Mouse (Mus musculus) limb, embryonic 12.5 days (tissue): ENCODE results near the gene Spred2. TPM values are rescaled to one million over a fixed set of nuclear protein-coding genes. Genes with fewer than 3 reads are reported as not detected.

Experiments used
- ATAC-seq: fragments of 200-750 bp; cut with Nextera tagmentation; 2 replicates; pipeline ENCODE4 v1.8.0; 2017; ENCODE audit warnings: low read depth, moderate TSS enrichment; ENCODE audit not compliant: insufficient number of reproducible peaks, insufficient read depth, low FRiP score, low TSS enrichment
- H3K27ac ChIP-seq: fragments of 300-500 bp; sonication (generic); 2 replicates; pipeline ENCODE4 v1.5.1; 2016; ENCODE audit warnings: mild to moderate bottlenecking, moderate library complexity
- H3K27me3 ChIP-seq: fragments of 300-500 bp; sonication (generic); 2 replicates; pipeline ENCODE4 v1.6.1; 2016; ENCODE audit warnings: mild to moderate bottlenecking, moderate library complexity
- H3K36me3 ChIP-seq: fragments of 300-500 bp; sonication (generic); 2 replicates; pipeline ENCODE4 v1.6.1; 2016; ENCODE audit warnings: mild to moderate bottlenecking, moderate library complexity
- H3K4me1 ChIP-seq: fragments of 300-500 bp; sonication (generic); replicated peaks from 2 replicates; pipeline ENCODE4 v1.6.1; 2016
- H3K4me2 ChIP-seq: fragments of 300-500 bp; sonication (generic); 2 replicates; pipeline ENCODE4 v1.6.1; 2016; ENCODE audit warnings: mild to moderate bottlenecking, moderate library complexity
- H3K4me3 ChIP-seq: fragments of 300-500 bp; sonication (generic); replicated peaks from 2 replicates; pipeline ENCODE4 v1.5.1; 2016; ENCODE audit warnings: mild to moderate bottlenecking
- H3K9ac ChIP-seq: fragments of 300-500 bp; sonication (generic); replicated peaks from 2 replicates; pipeline ENCODE4 v1.6.1; 2016; ENCODE audit warnings: mild to moderate bottlenecking, moderate library complexity
- H3K9me3 ChIP-seq: fragments of 300-500 bp; sonication (generic); 2 replicates; pipeline ENCODE4 v1.6.1; 2016; ENCODE audit warnings: mild to moderate bottlenecking, moderate library complexity
- WGBS: fragments of 180-500 bp; shearing (Covaris S2); methylation state at CpG from one replicate; pipeline ENCODE4 v1.1.7; 2016; 5-methylcytosine and 5-hydroxymethylcytosine counted together
- polyA plus RNA-seq: library from polyadenylated mRNA; unstranded; fragments of >200 nt; fragmentation: Nextera tagmentation; extraction: Ambion mirVana; gene quantifications from 2 replicates; pipeline ENCODE4 v1.2.1, GENCODE M21; 2016

The Spred2 gene
- polyA plus RNA-seq, 1 experiment from 2014 or later = 7.6 TPM

GRCm38 (mm10) chr11:19986443-19986861, 62.3 kb downstream of the Spred2 start:
- Histone ChIP-seq H3K4me2 (peak overlapping the region; percentile 47), H3K4me3 (no peak overlapping the region), H3K27me3 (no peaks in the 10 kb centered on the region), H3K27ac (peak overlapping the region; percentile 76), H3K9ac (no peak overlapping the region), H3K9me3 (0 out of 2 replicates have a peak, but pooled peaks cover 3% of the 10 kb centered on the region), H3K36me3 (no peaks in the 10 kb centered on the region), H3K4me1 (peaks cover 74% of the 10 kb centered on the region)
- 0% methylated on average over 1 of the region's 1 CpGs for WGBS
- peak; percentile 79 for ATAC-seq

GRCm38 (mm10) chr11:19986871-19987755, 62.9 kb downstream of the Spred2 start:
- peaks cover 76% of the 10 kb centered on the region for H3K4me1 ChIP-seq
- 0 out of 2 replicates have a peak, but pooled peaks cover 3% of the 10 kb centered on the region for H3K9me3 ChIP-seq
- H3K4me3 ChIP-seq = no peak overlapping the region
- H3K4me2 ChIP-seq = peak overlapping the region; percentile 47
- H3K27ac ChIP-seq = peak overlapping the region; percentile 76
- peak; percentile 13; the same call in 1 of the 2 replicates for ATAC-seq
- no peak overlapping the region for H3K9ac ChIP-seq
- no peaks in the 10 kb centered on the region for H3K27me3 ChIP-seq
- H3K36me3 ChIP-seq = no peaks in the 10 kb centered on the region
- 3% methylated on average over 17 of the region's 17 CpGs for WGBS

- H3K27ac ChIP-seq = no peak overlapping the region
- 0 out of 2 replicates have a peak, but pooled peaks cover 3% of the 10 kb centered on the region for H3K9me3 ChIP-seq
- no peak overlapping the region for H3K9ac ChIP-seq
- no peaks in the 10 kb centered on the region for H3K36me3 ChIP-seq
- peaks cover 81% of the 10 kb centered on the region for H3K4me1 ChIP-seq
- no peaks in the 10 kb centered on the region for H3K27me3 ChIP-seq
- 4% methylated on average over 9 of the region's 9 CpGs for WGBS
- no peak for ATAC-seq
- H3K4me2 ChIP-seq = peak overlapping the region; percentile 47
- no peak overlapping the region for H3K4me3 ChIP-seq
Observed at GRCm38 (mm10) chr11:19987756-19988091, 63.5 kb downstream of the Spred2 start.

GRCm38 (mm10) chr11:19988224-19988623, 64.0 kb downstream of the Spred2 start:
- no peak overlapping the region for H3K4me3 ChIP-seq

GRCm38 (mm10) chr11:19988631-19989030, 64.5 kb downstream of the Spred2 start:
- H3K4me2 ChIP-seq = no peak overlapping the region
- H3K4me3 ChIP-seq = no peak overlapping the region
- peaks cover 84% of the 10 kb centered on the region for H3K4me1 ChIP-seq
- H3K27ac ChIP-seq = no peak overlapping the region
- 36% methylated on average over 6 of the region's 6 CpGs for WGBS
- no peak overlapping the region for H3K9ac ChIP-seq
- no peaks in the 10 kb centered on the region for H3K27me3 ChIP-seq
- H3K9me3 ChIP-seq = 0 out of 2 replicates have a peak, but pooled peaks cover 3% of the 10 kb centered on the region
- H3K36me3 ChIP-seq = no peaks in the 10 kb centered on the region
- ATAC-seq = no peak

More at GRCm38 (mm10) chr11:19988224-19988623, 64.0 kb downstream of the Spred2 start:
- Histone ChIP-seq H3K4me1 (peaks cover 83% of the 10 kb centered on the region), H3K9ac (no peak overlapping the region), H3K36me3 (no peaks in the 10 kb centered on the region), H3K4me2 (no peak overlapping the region), H3K27ac (no peak overlapping the region), H3K9me3 (0 out of 2 replicates have a peak, but pooled peaks cover 3% of the 10 kb centered on the region), H3K27me3 (no peaks in the 10 kb centered on the region)
- no peak for ATAC-seq
- 24% methylated on average over 5 of the region's 5 CpGs for WGBS

GRCm38 (mm10) chr11:19989141-19989910, 65.2 kb downstream of the Spred2 start:
- H3K4me3 ChIP-seq = no peak overlapping the region
- H3K4me1 ChIP-seq = peaks cover 84% of the 10 kb centered on the region
- no peak overlapping the region for H3K9ac ChIP-seq
- ATAC-seq = no peak
- no peak overlapping the region for H3K4me2 ChIP-seq
- no peak overlapping the region for H3K27ac ChIP-seq
- 75% methylated on average over 13 of the region's 13 CpGs for WGBS
- H3K9me3 ChIP-seq = no peaks in the 10 kb centered on the region
- H3K27me3 ChIP-seq = no peaks in the 10 kb centered on the region
- H3K36me3 ChIP-seq = no peaks in the 10 kb centered on the region

GRCm38 (mm10) chr11:19990731-19991130, 66.6 kb downstream of the Spred2 start:
- WGBS = 72% methylated on average over 2 of the region's 2 CpGs
- ATAC-seq = no peak

GRCm38 (mm10) chr11:19991303-19991976, 67.3 kb downstream of the Spred2 start:
- Histone ChIP-seq H3K27me3 (no peaks in the 10 kb centered on the region), H3K4me2 (no peak overlapping the region), H3K4me1 (peaks cover 65% of the 10 kb centered on the region), H3K9ac (no peak overlapping the region), H3K4me3 (no peak overlapping the region), H3K9me3 (no peaks in the 10 kb centered on the region), H3K27ac (peak overlapping the region; percentile 4; the same call in 1 of the 2 replicates), H3K36me3 (no peaks in the 10 kb centered on the region)
- 63% methylated on average over 12 of the region's 12 CpGs for WGBS
- ATAC-seq = no peak

More at GRCm38 (mm10) chr11:19990731-19991130, 66.6 kb downstream of the Spred2 start:
- no peaks in the 10 kb centered on the region for H3K27me3 ChIP-seq
- H3K36me3 ChIP-seq = no peaks in the 10 kb centered on the region
- H3K27ac ChIP-seq = no peak overlapping the region
- no peak overlapping the region for H3K4me3 ChIP-seq
- no peak overlapping the region for H3K9ac ChIP-seq
- peaks cover 72% of the 10 kb centered on the region for H3K4me1 ChIP-seq
- H3K9me3 ChIP-seq = no peaks in the 10 kb centered on the region
- H3K4me2 ChIP-seq = no peak overlapping the region

- H3K4me1 ChIP-seq = peaks cover 53% of the 10 kb centered on the region
- H3K27me3 ChIP-seq = no peaks in the 10 kb centered on the region
- 58% methylated on average over 15 of the region's 15 CpGs for WGBS
- no peak overlapping the region for H3K4me3 ChIP-seq
- no peaks in the 10 kb centered on the region for H3K9me3 ChIP-seq
- H3K27ac ChIP-seq = no peak overlapping the region
- H3K9ac ChIP-seq = no peak overlapping the region
- no peak for ATAC-seq
- no peak overlapping the region for H3K4me2 ChIP-seq
- no peaks in the 10 kb centered on the region for H3K36me3 ChIP-seq
Observed at GRCm38 (mm10) chr11:19992341-19993281, 68.4 kb downstream of the Spred2 start.

GRCm38 (mm10) chr11:19993753-19994152, 69.6 kb downstream of the Spred2 start:
- H3K36me3 ChIP-seq = peaks cover 7% of the 10 kb centered on the region
- peaks cover 41% of the 10 kb centered on the region for H3K4me1 ChIP-seq
- no peak for ATAC-seq
- H3K4me3 ChIP-seq = no peak overlapping the region
- H3K27ac ChIP-seq = no peak overlapping the region
- no peaks in the 10 kb centered on the region for H3K9me3 ChIP-seq
- no peak overlapping the region for H3K4me2 ChIP-seq
- H3K9ac ChIP-seq = no peak overlapping the region
- 29% methylated on average over 1 of the region's 1 CpGs for WGBS
- no peaks in the 10 kb centered on the region for H3K27me3 ChIP-seq
